8 mouse cellular contexts compared by ENCODE assay signal in genomic region chr3:122047921-122048861, GRCm38 (mm10). TPM values are rescaled to one million over a fixed set of nuclear protein-coding genes. Genes with fewer than 3 reads are reported as not detected.
DNase-seq lines count a peak whose midpoint lies in the region; ATAC-seq and TF ChIP-seq lines count a peak whose summit lies in the region.

No protein-coding gene starts in this region.

- peak; percentile 80 for ATAC-seq in embryonic facial prominence, embryonic 11.5 days (replicated peaks; ENCODE audit: insufficient number of reproducible peaks, low FRiP score, low TSS enrichment, low read depth)
- ATAC-seq in midbrain, embryonic 15.5 days (replicated peaks), result peak; percentile 66
- ATAC-seq in megakaryocyte-erythroid progenitor cell, adult 5-6 weeks (replicated peaks; ENCODE audit: low FRiP score, low TSS enrichment, poor library complexity, severe bottlenecking), result no peak

- H3K4me1 ChIP-seq in embryonic facial prominence, embryonic 11.5 days (ENCODE audit: control insufficient read depth, insufficient read depth, low read length), result peaks cover 23% of the 10 kb centered on the region
- H3K4me1 ChIP-seq in heart, adult 2 months (ENCODE audit: control insufficient read depth, insufficient read depth, low read length), result peaks cover 21% of the 10 kb centered on the region
- peaks cover 44% of the 10 kb centered on the region for H3K4me1 ChIP-seq in midbrain, embryonic 15.5 days

- DNase-seq in adrenal gland, adult 2 months, result peak; percentile 65
- DNase-seq in embryonic facial prominence, embryonic 11.5 days (ENCODE audit: low spot score), result peak; percentile 81
- peak; percentile 62 to 64 for DNase-seq in heart, adult 2 months
- peak; percentile 81 for DNase-seq in kidney, adult 18-20 months
- DNase-seq in left cerebral cortex, postnatal 25 days (ENCODE audit: low spot score in 2 of 2), result peak; percentile 66 to 75
- DNase-seq in telencephalon, adult 2 months (ENCODE audit: low read depth, low spot score), result peak; percentile 12

- no peaks in the 10 kb centered on the region for H3K36me3 ChIP-seq in embryonic facial prominence, embryonic 11.5 days (replicated peaks; ENCODE audit: control insufficient read depth, insufficient read depth, low read depth, low read length)
- no peaks in the 10 kb centered on the region for H3K36me3 ChIP-seq in heart, adult 2 months (ENCODE audit: control insufficient read depth, insufficient read depth, low read length)
- H3K36me3 ChIP-seq in midbrain, embryonic 15.5 days (replicated peaks), result no peaks in the 10 kb centered on the region

- no peak overlapping the region for H3K4me3 ChIP-seq in embryonic facial prominence, embryonic 11.5 days (ENCODE audit: low read depth, low read length)
- no peak overlapping the region for H3K4me3 ChIP-seq in heart, adult 2 months
- no peak overlapping the region for H3K4me3 ChIP-seq in midbrain, embryonic 15.5 days

- H3K79me2 ChIP-seq in heart, adult 2 months (replicated peaks; ENCODE audit: control insufficient read depth, insufficient read depth, low read length), result no peaks in the 10 kb centered on the region

- intact Hi-C loops in heart, adult 2 months (cut with DNase I), result loop anchor here (5.0 kb wide), 1 partner anchor 54 kb away; no protein-coding TSS in a partner anchor
- intact Hi-C loops in left cerebral cortex, postnatal 25 days (cut with DNase I), result no loop called here

- peak overlapping the region; percentile 87 for H3K27ac ChIP-seq in embryonic facial prominence, embryonic 11.5 days (replicated peaks; ENCODE audit: low read depth, low read length)
- no peak overlapping the region for H3K27ac ChIP-seq in heart, adult 2 months
- no peak overlapping the region for H3K27ac ChIP-seq in midbrain, embryonic 15.5 days

- no peak for TF ChIP-seq CTCF in heart, adult 2 months (IDR thresholded peaks at IDR 0.05)

- no peak for TF ChIP-seq POLR2A in heart, adult 2 months (IDR thresholded peaks at IDR 0.05; ENCODE audit: insufficient read depth, low read depth, low read length)

- H3K9ac ChIP-seq in embryonic facial prominence, embryonic 11.5 days (replicated peaks; ENCODE audit: low read length), result peak overlapping the region; percentile 3; the same call in 1 of the 2 replicates
- no peak overlapping the region for H3K9ac ChIP-seq in heart, adult 2 months (ENCODE audit: low read depth, low read length)
- H3K9ac ChIP-seq in midbrain, embryonic 15.5 days, result no peak overlapping the region

- H3K4me2 ChIP-seq in embryonic facial prominence, embryonic 11.5 days (ENCODE audit: low read depth, low read length), result peak overlapping the region; percentile 8; the same call in 1 of the 2 replicates
- H3K4me2 ChIP-seq in midbrain, embryonic 15.5 days, result 0 out of 2 replicates have a peak overlapping the region, but pooled peaks have one; percentile 2

- peaks cover 3% of the 10 kb centered on the region; the same call in 1 of the 2 replicates for H3K27me3 ChIP-seq in embryonic facial prominence, embryonic 11.5 days (ENCODE audit: control insufficient read depth, insufficient read depth, low read length)
- H3K27me3 ChIP-seq in heart, adult 2 months (ENCODE audit: control insufficient read depth, insufficient read depth, low read length), result no peaks in the 10 kb centered on the region
- peaks cover 43% of the 10 kb centered on the region for H3K27me3 ChIP-seq in midbrain, embryonic 15.5 days (replicated peaks)

- TF ChIP-seq EP300 in heart, adult 2 months (IDR thresholded peaks at IDR 0.05; ENCODE audit: insufficient read depth, low read depth, low read length), result no peak

- 10% methylated on average over 17 of the region's 17 CpGs for WGBS in embryonic facial prominence, embryonic 11.5 days
- WGBS in heart, adult 2 months, result 33% methylated on average over 17 of the region's 17 CpGs
- WGBS in midbrain, embryonic 15.5 days, result 17% methylated on average over 17 of the region's 17 CpGs

- H3K9me3 ChIP-seq in embryonic facial prominence, embryonic 11.5 days (replicated peaks; ENCODE audit: control insufficient read depth, low read length), result no peaks in the 10 kb centered on the region
- H3K9me3 ChIP-seq in midbrain, embryonic 15.5 days, result no peaks in the 10 kb centered on the region

RNA-seq across cellular contexts. Expression of gene Abca4, which starts 3.9 kb away (rescaled TPM):
- total RNA-seq in adrenal gland, adult 2 months (2021), result 1 to 10 TPM; 1.7 to 5.9 TPM
- 0.87 and 1.8 TPM in 2 replicates for polyA plus RNA-seq in adrenal gland, adult 2 months (2012; rRNA removed)
- polyA plus RNA-seq in embryonic facial prominence, embryonic 11.5 days (2014; fragmentation: Nextera tagmentation; extraction: Ambion mirVana), result 1.9 TPM in 2 replicates
- total RNA-seq in heart, adult 2 months (2021), result 1 to 10 TPM; 1.6 to 2.3 TPM
- 2.6 TPM in 2 replicates for polyA plus RNA-seq in heart, adult 2 months (2012; rRNA removed)
- 1 to 10 TPM; 2.8 to 3.4 TPM for total RNA-seq in left cerebral cortex, postnatal 25 days (2021)
- 1.3 and 1.4 TPM in 2 replicates for polyA plus RNA-seq in midbrain, embryonic 15.5 days (2015; fragmentation: Nextera tagmentation; extraction: Ambion mirVana)
- total RNA-seq in megakaryocyte-erythroid progenitor cell, adult 5-6 weeks (2014; fragmentation: Nextera tagmentation), result not detected in 2 replicates
- total RNA-seq in megakaryocyte-erythroid progenitor cell, adult 5-6 weeks (2017), result 0.15 TPM in 1 of 2 replicates, not detected in the other

Comparison
In these comparisons a context has a peak if more than half of its experiments do, and no peak if none do; other contexts are left out.
1. DNase-seq: peak in every context shown above with its lines; median percentile 81 in embryonic facial prominence, embryonic 11.5 days; 81 in kidney, adult 18-20 months; 70 in left cerebral cortex, postnatal 25 days; 65 in adrenal gland, adult 2 months; 63 in heart, adult 2 months; 12 in telencephalon, adult 2 months.